Mouse (Mus musculus): ENCODE measurements around the gene Bnip1.

The Bnip1 gene

GRCm38 (mm10) chr17:26780750-26781571 is at the start of gene Bnip1:
TSS of gene Bnip1 (plus strand) at chr17:26781066.
- peak; percentile 88 to 92 for DNase-seq

- DNase-seq: no peak
Observed at GRCm38 (mm10) chr17:26742581-26742980, 38.3 kb upstream of the Bnip1 start.

GRCm38 (mm10) chr17:26743294-26743693 is 37.6 kb upstream of the Bnip1 start:
- DNase-seq: no peak

GRCm38 (mm10) chr17:26749975-26750374 is 30.9 kb upstream of the Bnip1 start:
- no peak for DNase-seq

GRCm38 (mm10) chr17:26752297-26752696 is 28.6 kb upstream of the Bnip1 start:
- no peak for DNase-seq

GRCm38 (mm10) chr17:26753476-26753875 is 27.4 kb upstream of the Bnip1 start:
- no peak for DNase-seq

- no peak for DNase-seq
Observed at GRCm38 (mm10) chr17:26767100-26767753, 13.6 kb upstream of the Bnip1 start.

- DNase-seq: no peak
Observed at GRCm38 (mm10) chr17:26767754-26768124, 13.1 kb upstream of the Bnip1 start.

- DNase-seq: no peak
Observed at GRCm38 (mm10) chr17:26776211-26776610, 4.7 kb upstream of the Bnip1 start.

GRCm38 (mm10) chr17:26778001-26778400 is 2.9 kb upstream of the Bnip1 start:
- DNase-seq: no peak

GRCm38 (mm10) chr17:26778430-26779100 is 2.3 kb upstream of the Bnip1 start:
- DNase-seq: no peak

GRCm38 (mm10) chr17:26779471-26779870 is 1.4 kb upstream of the Bnip1 start:
- no peak for DNase-seq

- peak; percentile 10 to 22 for DNase-seq
Observed at GRCm38 (mm10) chr17:26781610-26782043, 761 bp downstream of the Bnip1 start.

GRCm38 (mm10) chr17:26784525-26784924 is 3.7 kb downstream of the Bnip1 start:
- DNase-seq: no peak

GRCm38 (mm10) chr17:26786586-26786985 is 5.7 kb downstream of the Bnip1 start:
- no peak for DNase-seq

- no peak for DNase-seq
Observed at GRCm38 (mm10) chr17:26788986-26789385, 8.1 kb downstream of the Bnip1 start.

GRCm38 (mm10) chr17:26789460-26790268 is 8.8 kb downstream of the Bnip1 start:
- DNase-seq: no peak

- DNase-seq: peak; percentile 10 to 23
Observed at GRCm38 (mm10) chr17:26790269-26791214, 9.7 kb downstream of the Bnip1 start.

GRCm38 (mm10) chr17:26791580-26791979 is 10.7 kb downstream of the Bnip1 start:
- no peak for DNase-seq

- DNase-seq: no peak
Observed at GRCm38 (mm10) chr17:26792096-26792495, 11.2 kb downstream of the Bnip1 start.

- DNase-seq: no peak
Observed at GRCm38 (mm10) chr17:26793068-26793765, 12.4 kb downstream of the Bnip1 start.
